Mouse (Mus musculus): ENCODE results near the gene Spag7. TPM values are rescaled to one million over a fixed set of nuclear protein-coding genes. Genes with fewer than 3 reads are reported as not detected.

Spag7 gene
- 10 to 100 TPM; 47.4 to 54.8 (median 51.8) TPM for total RNA-seq (2022)

GRCm38 (mm10) chr11:70668771-70669505, at the start of gene Spag7:
Gene Spag7 (minus strand): TSS chr11:70669416.
- peak; percentile 99 for DNase-seq (ENCODE audit: low spot score in 2 of 2)

- no peak for DNase-seq (ENCODE audit: low spot score in 2 of 2)
Measured at GRCm38 (mm10) chr11:70718481-70718880, 49.3 kb upstream of the Spag7 start.

- no peak for DNase-seq (ENCODE audit: low spot score in 2 of 2)
Measured at GRCm38 (mm10) chr11:70715832-70716231, 46.6 kb upstream of the Spag7 start.

GRCm38 (mm10) chr11:70713222-70713621, 44.0 kb upstream of the Spag7 start:
- no peak for DNase-seq (ENCODE audit: low spot score in 2 of 2)

GRCm38 (mm10) chr11:70711026-70711425, 41.8 kb upstream of the Spag7 start:
- peak in 1 of 2 experiments; percentile 67 for DNase-seq (ENCODE audit: low spot score in 2 of 2)

- DNase-seq (ENCODE audit: low spot score in 2 of 2), result no peak
Measured at GRCm38 (mm10) chr11:70706127-70706526, 36.9 kb upstream of the Spag7 start.

GRCm38 (mm10) chr11:70702781-70703180, 33.6 kb upstream of the Spag7 start:
- no peak for DNase-seq (ENCODE audit: low spot score in 2 of 2)

GRCm38 (mm10) chr11:70701984-70702733, 32.9 kb upstream of the Spag7 start:
- DNase-seq (ENCODE audit: low spot score in 2 of 2), result no peak

GRCm38 (mm10) chr11:70701221-70701955, 32.2 kb upstream of the Spag7 start:
- no peak for DNase-seq (ENCODE audit: low spot score in 2 of 2)

GRCm38 (mm10) chr11:70700613-70701012, 31.4 kb upstream of the Spag7 start:
- DNase-seq (ENCODE audit: low spot score in 2 of 2), result peak; percentile 55 to 64

- DNase-seq (ENCODE audit: low spot score in 2 of 2), result peak; percentile 90 to 94
Measured at GRCm38 (mm10) chr11:70699722-70700556, 30.7 kb upstream of the Spag7 start, which contains the start of the genes Inca1 and Kif1c. Gene Inca1 (minus strand): TSS chr11:70700155. Gene Kif1c (plus strand): TSS chr11:70700548.

- no peak for DNase-seq (ENCODE audit: low spot score in 2 of 2)
Measured at GRCm38 (mm10) chr11:70699051-70699450, 29.8 kb upstream of the Spag7 start.

GRCm38 (mm10) chr11:70697376-70697775, 28.2 kb upstream of the Spag7 start:
- DNase-seq (ENCODE audit: low spot score in 2 of 2), result no peak

- DNase-seq (ENCODE audit: low spot score in 2 of 2), result no peak
Measured at GRCm38 (mm10) chr11:70693504-70693903, 24.3 kb upstream of the Spag7 start.

- DNase-seq (ENCODE audit: low spot score in 2 of 2), result no peak
Measured at GRCm38 (mm10) chr11:70689578-70689977, 20.4 kb upstream of the Spag7 start.

GRCm38 (mm10) chr11:70688372-70688771, 19.2 kb upstream of the Spag7 start:
- DNase-seq (ENCODE audit: low spot score in 2 of 2), result no peak

GRCm38 (mm10) chr11:70687601-70688199, 18.5 kb upstream of the Spag7 start, which contains the start of gene Camta2:
Gene Camta2 (minus strand): TSS chr11:70688105.
- DNase-seq (ENCODE audit: low spot score in 2 of 2), result peak; percentile 69 to 83

GRCm38 (mm10) chr11:70686901-70687566, 17.8 kb upstream of the Spag7 start:
- DNase-seq (ENCODE audit: low spot score in 2 of 2), result peak; percentile 65 to 71

GRCm38 (mm10) chr11:70683640-70684039, 14.4 kb upstream of the Spag7 start:
- no peak for DNase-seq (ENCODE audit: low spot score in 2 of 2)

All from layer of hippocampus, adult 8-10 months (tissue).